Mouse (Mus musculus): ENCODE measurements around the gene Dmp1. TPM values are rescaled to one million over a fixed set of nuclear protein-coding genes. Genes with fewer than 3 reads are reported as not detected.

Dmp1 gene
- not detected in 2 replicates for polyA plus RNA-seq (2014; fragmentation: Nextera tagmentation; extraction: Ambion mirVana)

DNA sequence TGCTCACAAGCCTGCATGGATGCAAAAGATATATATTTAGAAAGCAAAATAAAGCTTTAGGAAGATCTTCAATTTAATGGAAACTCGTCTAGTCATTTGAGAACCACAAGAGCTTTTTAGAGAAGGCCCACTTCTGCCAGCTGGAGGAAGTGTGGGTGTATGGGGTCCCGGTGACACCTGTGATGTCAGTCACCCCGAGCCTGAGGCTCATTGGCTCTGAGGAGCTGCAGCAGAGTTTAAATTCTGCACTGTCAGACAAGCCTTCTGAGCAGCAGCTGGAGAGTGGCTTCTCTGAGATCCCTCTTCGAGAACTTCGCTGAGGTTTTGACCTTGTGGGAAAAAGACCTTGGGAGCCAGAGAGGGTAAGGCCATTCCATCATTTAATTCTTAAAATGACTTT lies at the start of gene Dmp1:
Dmp1 (plus strand) TSS at position 263 of the 400 bp plus-strand sequence.
- H3K9me3 ChIP-seq (ENCODE audit: control insufficient read depth, low read length) = no peaks in the 10 kb centered on the region
- H3K9ac ChIP-seq (ENCODE audit: low read length) = no peak within 1 kb of the TSS
- ATAC-seq (ENCODE audit: insufficient number of reproducible peaks, low FRiP score, low TSS enrichment, low read depth) = no peak
- no peak for DNase-seq (ENCODE audit: low spot score)
- H3K4me1 ChIP-seq (ENCODE audit: control insufficient read depth, insufficient read depth, low read length) = no peaks in the 10 kb centered on the region
- no peaks in the 10 kb centered on the region for H3K27me3 ChIP-seq (ENCODE audit: control insufficient read depth, insufficient read depth, low read length)
- H3K36me3 ChIP-seq (ENCODE audit: control insufficient read depth, insufficient read depth, low read length) = no peaks in the 10 kb centered on the region
- 85% methylated on average over 5 of the region's 5 CpGs for whole genome bisulfite sequencing
- no peak within 1 kb of the TSS for H3K27ac ChIP-seq (replicated peaks; ENCODE audit: low read depth, low read length)
- no peak within 1 kb of the TSS for H3K4me2 ChIP-seq (ENCODE audit: low read depth, severe bottlenecking)
- no peak within 1 kb of the TSS for H3K4me3 ChIP-seq (ENCODE audit: low read depth, low read length)

DNA sequence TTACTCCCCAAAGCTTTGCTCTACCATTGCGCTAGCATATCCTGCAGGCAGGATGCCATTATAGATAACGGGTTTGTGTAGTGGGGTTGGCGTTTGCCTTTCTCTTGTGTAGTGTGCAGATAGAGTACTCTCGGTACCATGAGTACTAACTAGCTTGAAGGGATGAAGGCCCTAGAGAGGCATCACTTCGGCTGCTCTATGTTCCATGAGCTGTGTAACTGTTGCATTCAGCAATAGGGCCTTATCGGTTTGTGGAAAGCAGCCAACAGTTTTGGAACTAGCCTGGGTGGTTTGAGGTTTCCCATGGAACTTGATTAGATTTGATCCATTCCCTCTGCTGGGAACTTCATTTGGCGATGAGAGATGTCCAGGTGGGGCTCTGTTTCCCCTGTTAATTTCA lies 44.7 kb upstream of the Dmp1 start:
- H3K4me2 ChIP-seq (ENCODE audit: low read depth, severe bottlenecking) = no peak overlapping the region
- no peaks in the 10 kb centered on the region for H3K4me1 ChIP-seq (ENCODE audit: control insufficient read depth, insufficient read depth, low read length)
- no peak overlapping the region for H3K27ac ChIP-seq (replicated peaks; ENCODE audit: low read depth, low read length)
- no peak for ATAC-seq (ENCODE audit: insufficient number of reproducible peaks, low FRiP score, low TSS enrichment, low read depth)
- no peak overlapping the region for H3K9ac ChIP-seq (ENCODE audit: low read length)
- no peak overlapping the region for H3K4me3 ChIP-seq (ENCODE audit: low read depth, low read length)
- no peak for DNase-seq (ENCODE audit: low spot score)
- H3K27me3 ChIP-seq (ENCODE audit: control insufficient read depth, insufficient read depth, low read length) = no peaks in the 10 kb centered on the region
- H3K9me3 ChIP-seq (ENCODE audit: control insufficient read depth, low read length) = no peaks in the 10 kb centered on the region
- H3K36me3 ChIP-seq (ENCODE audit: control insufficient read depth, insufficient read depth, low read length) = no peaks in the 10 kb centered on the region
- 92% methylated on average over 7 of the region's 7 CpGs for WGBS

DNA sequence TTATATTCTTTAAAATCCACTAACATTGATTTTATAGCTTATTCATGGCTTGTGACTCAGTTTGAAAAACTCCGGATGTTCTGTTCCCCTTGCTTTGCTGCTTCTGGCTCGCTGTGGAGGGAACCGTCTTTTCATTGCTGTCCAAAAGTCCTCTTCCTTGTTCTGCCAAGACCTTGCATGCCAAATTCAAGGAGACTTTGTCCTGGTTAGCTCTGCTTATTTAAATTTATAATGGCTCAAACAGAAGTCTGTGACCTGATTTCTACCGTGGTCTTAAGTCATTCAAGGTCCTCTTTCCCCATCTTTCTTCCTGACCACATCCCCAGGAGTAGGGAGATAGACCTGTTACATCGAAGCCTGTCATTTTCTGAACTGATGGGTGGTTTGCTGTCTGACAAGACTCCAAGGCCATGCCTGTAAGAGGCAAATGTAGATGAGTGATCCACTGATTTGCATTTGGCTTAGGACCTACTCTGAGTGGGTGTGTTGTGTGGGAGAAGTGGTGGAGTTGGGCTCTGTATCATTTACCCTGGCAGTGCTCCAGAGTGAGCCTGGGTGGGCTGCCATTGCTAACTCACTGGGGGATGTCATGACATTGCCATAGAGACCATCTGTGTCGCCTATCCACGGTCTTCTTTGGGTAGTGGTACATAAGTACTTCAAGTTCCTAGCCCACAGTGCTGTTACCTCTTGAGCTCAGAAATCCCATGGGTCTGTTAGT lies 43.9 kb upstream of the Dmp1 start:
- 88% methylated on average over 7 of the region's 7 CpGs for WGBS
- H3K27ac ChIP-seq (replicated peaks; ENCODE audit: low read depth, low read length) = no peak overlapping the region
- H3K36me3 ChIP-seq (ENCODE audit: control insufficient read depth, insufficient read depth, low read length) = no peaks in the 10 kb centered on the region
- no peak overlapping the region for H3K9ac ChIP-seq (ENCODE audit: low read length)
- H3K4me2 ChIP-seq (ENCODE audit: low read depth, severe bottlenecking) = no peak overlapping the region
- ATAC-seq (ENCODE audit: insufficient number of reproducible peaks, low FRiP score, low TSS enrichment, low read depth) = no peak
- H3K27me3 ChIP-seq (ENCODE audit: control insufficient read depth, insufficient read depth, low read length) = no peaks in the 10 kb centered on the region
- H3K4me3 ChIP-seq (ENCODE audit: low read depth, low read length) = no peak overlapping the region
- no peaks in the 10 kb centered on the region for H3K9me3 ChIP-seq (ENCODE audit: control insufficient read depth, low read length)
- H3K4me1 ChIP-seq (ENCODE audit: control insufficient read depth, insufficient read depth, low read length) = no peaks in the 10 kb centered on the region
- no peak for DNase-seq (ENCODE audit: low spot score)

DNA sequence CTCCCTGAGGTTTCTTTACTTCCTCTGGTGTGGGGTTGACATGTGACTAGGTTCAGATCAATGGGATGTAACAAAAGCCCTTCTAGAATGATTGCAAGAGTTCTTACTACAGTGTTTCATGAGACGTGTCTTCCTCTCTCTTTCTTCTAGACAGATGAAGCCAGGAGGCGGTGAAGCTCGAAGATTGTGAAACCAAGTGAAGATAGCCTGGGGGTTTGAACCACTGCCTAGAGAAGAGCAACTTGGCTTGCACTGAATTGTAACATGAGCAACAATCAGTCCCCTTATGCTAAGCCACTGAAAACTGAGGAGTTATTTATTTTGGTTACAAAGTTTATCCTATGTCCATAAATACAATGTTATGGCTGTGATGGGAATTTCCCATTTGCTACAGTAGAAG lies 41.8 kb upstream of the Dmp1 start:
- WGBS = 93% methylated on average over 3 of the region's 3 CpGs

DNA sequence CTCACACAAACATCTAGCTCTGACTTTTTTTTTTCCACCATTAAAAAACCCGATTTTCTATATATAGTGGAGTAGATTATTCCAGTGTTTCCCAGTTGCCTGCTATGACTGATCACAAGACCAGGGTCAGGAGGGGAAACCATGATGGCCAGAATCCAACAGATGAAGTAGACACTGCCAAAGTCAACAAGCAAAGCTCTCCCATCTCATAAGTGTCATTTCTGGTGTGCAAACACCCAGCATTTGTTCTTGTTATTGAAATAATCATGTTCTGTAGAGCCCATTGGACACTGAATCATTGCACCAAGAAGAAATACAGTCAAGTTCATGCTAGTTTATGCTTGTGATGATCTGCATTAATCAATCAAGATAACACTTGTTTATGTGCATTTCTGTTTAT lies 41.0 kb upstream of the Dmp1 start:
- Histone ChIP-seq H3K9ac (ENCODE audit: low read length) (no peak overlapping the region), H3K4me3 (ENCODE audit: low read depth, low read length) (no peak overlapping the region), H3K4me2 (ENCODE audit: low read depth, severe bottlenecking) (no peak overlapping the region), H3K4me1 (ENCODE audit: control insufficient read depth, insufficient read depth, low read length) (peaks cover 4% of the 10 kb centered on the region; the same call in 1 of the 2 replicates), H3K27ac (replicated peaks; ENCODE audit: low read depth, low read length) (no peak overlapping the region), H3K27me3 (ENCODE audit: control insufficient read depth, insufficient read depth, low read length) (no peaks in the 10 kb centered on the region), H3K36me3 (ENCODE audit: control insufficient read depth, insufficient read depth, low read length) (no peaks in the 10 kb centered on the region), H3K9me3 (ENCODE audit: control insufficient read depth, low read length) (no peaks in the 10 kb centered on the region)
- 69% methylated on average over 1 of the region's 1 CpGs for WGBS
- ATAC-seq (ENCODE audit: insufficient number of reproducible peaks, low FRiP score, low TSS enrichment, low read depth) (no peak), DNase-seq (ENCODE audit: low spot score) (no peak)

More for the DNA sequence above, 41.8 kb upstream of the Dmp1 start:
- Histone ChIP-seq H3K4me3 (ENCODE audit: low read depth, low read length) (no peak overlapping the region), H3K36me3 (ENCODE audit: control insufficient read depth, insufficient read depth, low read length) (no peaks in the 10 kb centered on the region), H3K4me2 (ENCODE audit: low read depth, severe bottlenecking) (no peak overlapping the region), H3K9me3 (ENCODE audit: control insufficient read depth, low read length) (no peaks in the 10 kb centered on the region), H3K27ac (replicated peaks; ENCODE audit: low read depth, low read length) (no peak overlapping the region), H3K4me1 (ENCODE audit: control insufficient read depth, insufficient read depth, low read length) (peaks cover 4% of the 10 kb centered on the region; the same call in 1 of the 2 replicates), H3K9ac (ENCODE audit: low read length) (no peak overlapping the region), H3K27me3 (ENCODE audit: control insufficient read depth, insufficient read depth, low read length) (no peaks in the 10 kb centered on the region)
- DNase-seq (ENCODE audit: low spot score) = no peak
- ATAC-seq (ENCODE audit: insufficient number of reproducible peaks, low FRiP score, low TSS enrichment, low read depth) = no peak

DNA sequence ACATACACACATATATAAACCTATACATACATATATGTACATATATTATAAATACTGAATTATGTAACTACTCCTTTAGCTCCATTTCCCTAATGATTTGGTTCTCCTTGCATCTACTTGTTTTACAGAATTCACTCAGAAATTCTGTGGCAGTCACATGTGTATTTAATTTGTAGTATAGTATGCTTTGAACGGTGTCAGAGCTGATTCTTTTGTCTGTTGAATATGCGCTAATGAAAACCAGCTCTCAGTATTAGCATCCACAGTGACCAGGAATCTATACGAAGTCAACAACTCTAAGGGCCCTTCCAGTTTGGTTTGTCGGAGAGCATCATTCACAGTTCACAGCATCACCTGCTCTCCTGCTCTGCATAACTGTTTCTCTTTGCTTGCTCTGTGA lies 38.9 kb upstream of the Dmp1 start:
- Histone ChIP-seq H3K9me3 (ENCODE audit: control insufficient read depth, low read length) (no peaks in the 10 kb centered on the region), H3K36me3 (ENCODE audit: control insufficient read depth, insufficient read depth, low read length) (no peaks in the 10 kb centered on the region), H3K27me3 (ENCODE audit: control insufficient read depth, insufficient read depth, low read length) (no peaks in the 10 kb centered on the region), H3K4me3 (ENCODE audit: low read depth, low read length) (no peak overlapping the region), H3K9ac (ENCODE audit: low read length) (no peak overlapping the region), H3K4me2 (ENCODE audit: low read depth, severe bottlenecking) (no peak overlapping the region), H3K4me1 (ENCODE audit: control insufficient read depth, insufficient read depth, low read length) (peaks cover 4% of the 10 kb centered on the region; the same call in 1 of the 2 replicates), H3K27ac (replicated peaks; ENCODE audit: low read depth, low read length) (no peak overlapping the region)
- 37% methylated on average over 4 of the region's 4 CpGs for WGBS
- DNase-seq (ENCODE audit: low spot score) (no peak), ATAC-seq (ENCODE audit: insufficient number of reproducible peaks, low FRiP score, low TSS enrichment, low read depth) (no peak)

DNA sequence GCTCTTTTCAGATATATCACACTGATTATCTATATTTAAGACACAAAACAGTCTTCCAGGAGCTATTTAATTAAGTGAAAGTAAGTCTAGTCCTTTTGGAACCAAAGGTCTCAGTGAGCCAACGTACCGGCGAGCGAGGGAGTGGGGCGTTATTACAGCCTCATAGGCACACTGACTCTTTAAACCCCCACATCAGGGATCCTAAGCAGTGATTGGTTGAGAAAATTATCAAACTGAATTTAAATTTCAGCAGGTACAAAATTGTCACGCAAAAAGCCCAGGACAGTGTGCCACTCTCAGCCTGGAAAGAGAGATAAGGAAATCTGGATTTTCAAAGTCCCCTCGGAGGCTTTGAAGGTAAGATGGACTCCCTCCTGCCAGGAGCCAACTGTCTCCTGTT lies 32.0 kb upstream of the Dmp1 start, which contains the start of gene Dspp:
Dspp (plus strand) TSS at position 301 of the 400 bp plus-strand sequence.
- WGBS = 89% methylated on average over 7 of the region's 7 CpGs
- ATAC-seq (ENCODE audit: insufficient number of reproducible peaks, low FRiP score, low TSS enrichment, low read depth) (no peak), DNase-seq (ENCODE audit: low spot score) (no peak)
- no peaks in the 10 kb centered on the region for H3K4me1 ChIP-seq (ENCODE audit: control insufficient read depth, insufficient read depth, low read length)
- no peak within 1 kb of the TSS for H3K9ac ChIP-seq (ENCODE audit: low read length)
- H3K27me3 ChIP-seq (ENCODE audit: control insufficient read depth, insufficient read depth, low read length) = no peaks in the 10 kb centered on the region
- H3K9me3 ChIP-seq (ENCODE audit: control insufficient read depth, low read length) = no peaks in the 10 kb centered on the region; the same call in 1 of the 2 replicates
- no peak within 1 kb of the TSS for H3K4me2 ChIP-seq (ENCODE audit: low read depth, severe bottlenecking)
- no peak within 1 kb of the TSS for H3K4me3 ChIP-seq (ENCODE audit: low read depth, low read length)
- no peaks in the 10 kb centered on the region for H3K36me3 ChIP-seq (ENCODE audit: control insufficient read depth, insufficient read depth, low read length)
- no peak within 1 kb of the TSS for H3K27ac ChIP-seq (replicated peaks; ENCODE audit: low read depth, low read length)

DNA sequence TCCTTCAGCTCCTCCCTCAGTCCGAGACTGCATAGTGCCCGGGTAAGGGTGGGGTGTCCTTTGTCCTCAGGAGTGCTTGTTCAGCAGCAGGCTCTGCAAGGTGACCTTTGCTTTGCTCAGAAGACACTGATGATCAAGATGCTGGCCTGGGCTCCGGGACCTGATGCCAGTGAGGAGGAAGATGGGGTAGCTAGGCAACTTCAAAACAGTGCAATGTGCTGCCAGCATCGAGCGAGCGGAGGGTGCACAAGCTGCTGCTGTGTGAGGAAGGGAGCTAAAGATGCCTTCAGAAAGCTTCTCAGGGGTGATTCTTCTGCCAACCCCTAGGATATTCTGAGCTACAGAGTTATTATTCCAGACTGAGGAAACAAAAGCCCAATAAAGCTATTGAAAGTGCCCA lies 29.3 kb upstream of the Dmp1 start:
- DNase-seq (ENCODE audit: low spot score) = no peak
- WGBS = 86% methylated on average over 6 of the region's 6 CpGs
- Histone ChIP-seq H3K9me3 (ENCODE audit: control insufficient read depth, low read length) (no peaks in the 10 kb centered on the region; the same call in 1 of the 2 replicates), H3K4me1 (ENCODE audit: control insufficient read depth, insufficient read depth, low read length) (no peaks in the 10 kb centered on the region), H3K4me2 (ENCODE audit: low read depth, severe bottlenecking) (no peak overlapping the region), H3K9ac (ENCODE audit: low read length) (no peak overlapping the region), H3K4me3 (ENCODE audit: low read depth, low read length) (no peak overlapping the region), H3K27me3 (ENCODE audit: control insufficient read depth, insufficient read depth, low read length) (no peaks in the 10 kb centered on the region), H3K36me3 (ENCODE audit: control insufficient read depth, insufficient read depth, low read length) (no peaks in the 10 kb centered on the region), H3K27ac (replicated peaks; ENCODE audit: low read depth, low read length) (no peak overlapping the region)
- ATAC-seq (ENCODE audit: insufficient number of reproducible peaks, low FRiP score, low TSS enrichment, low read depth) = no peak

Measured in limb, embryonic 11.5 days (tissue).